Mouse (Mus musculus): ENCODE data around the gene Masp1. TPM values are rescaled to one million over a fixed set of nuclear protein-coding genes. Genes with fewer than 3 reads are reported as not detected.

The Masp1 gene
- total RNA-seq, 2 experiments from 2014 or later = 24.5 TPM

- DNase-seq = peak; percentile 55 to 78
- intact Hi-C loops (cut with DNase I) = no loop called here
Measured at GRCm38 (mm10) chr16:23515766-23516165, 4.8 kb downstream of the Masp1 start.

DNA sequence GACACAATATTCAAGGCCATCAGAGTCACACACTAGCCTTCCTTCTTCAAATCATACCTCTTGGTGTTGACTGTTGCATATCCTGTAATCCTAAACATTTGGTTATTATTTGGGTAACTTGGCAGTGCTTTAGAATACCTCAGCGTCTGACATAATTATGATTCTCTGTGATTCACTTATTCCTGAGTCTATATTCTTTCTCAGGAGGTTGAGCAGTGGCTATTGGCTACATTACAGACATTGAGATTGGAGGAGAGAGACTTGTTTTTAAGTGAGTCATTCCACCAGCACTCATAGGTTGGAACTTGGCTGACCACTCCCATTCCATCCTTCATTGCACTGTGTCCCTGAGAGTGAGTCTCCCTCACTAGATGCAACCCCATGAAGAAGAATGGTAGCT, 7.2 kb downstream of the Masp1 start:
- intact Hi-C loops (cut with DNase I) = no loop called here
- DNase-seq = no peak

GRCm38 (mm10) chr16:23511166-23511935, 9.3 kb downstream of the Masp1 start:
- DNase-seq = no peak
- intact Hi-C loops (cut with DNase I) = no loop called here

DNA sequence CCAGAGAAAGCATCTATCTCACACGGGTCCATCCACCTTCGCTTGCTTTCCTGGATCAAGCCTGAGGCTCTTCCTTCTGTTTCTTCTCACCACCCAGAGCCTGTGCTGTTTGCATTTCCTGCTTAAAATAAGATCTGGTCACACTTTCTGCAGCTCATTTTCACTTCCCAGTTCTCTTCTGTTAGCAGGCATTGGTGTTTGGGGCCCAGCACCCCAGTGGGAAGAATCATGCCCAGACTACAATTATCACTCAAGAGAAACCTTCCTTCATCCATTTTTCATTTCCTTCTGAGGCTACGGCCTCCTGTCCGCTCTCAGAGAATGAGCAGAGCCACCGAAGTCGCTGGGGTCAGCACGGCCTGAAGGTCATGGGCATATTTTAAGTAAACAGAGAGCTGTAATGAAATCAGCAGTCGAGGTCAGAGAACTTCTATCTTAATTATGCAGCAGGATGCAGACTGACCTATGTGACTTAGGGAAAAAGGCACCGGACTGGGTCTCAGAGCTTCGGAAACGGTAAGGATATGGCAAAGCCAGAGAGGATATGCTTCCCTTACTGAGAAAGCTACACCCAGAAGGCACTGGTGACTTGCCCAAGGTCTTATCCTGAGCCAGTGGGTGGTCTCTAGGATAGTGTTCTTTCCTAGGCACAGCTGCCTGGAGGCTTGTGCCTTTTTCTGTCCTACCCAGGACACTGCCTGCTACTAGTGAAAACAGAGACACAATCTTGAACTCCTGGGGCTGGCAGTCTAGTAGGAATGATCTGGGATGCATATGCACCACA, 14.5 kb downstream of the Masp1 start:
- intact Hi-C loops (cut with DNase I) = no loop called here

GRCm38 (mm10) chr16:23504320-23504744, 16.3 kb downstream of the Masp1 start:
- intact Hi-C loops (cut with DNase I) = no loop called here
- no peak for DNase-seq

More for the DNA sequence above, 14.5 kb downstream of the Masp1 start:
- DNase-seq = no peak

DNA sequence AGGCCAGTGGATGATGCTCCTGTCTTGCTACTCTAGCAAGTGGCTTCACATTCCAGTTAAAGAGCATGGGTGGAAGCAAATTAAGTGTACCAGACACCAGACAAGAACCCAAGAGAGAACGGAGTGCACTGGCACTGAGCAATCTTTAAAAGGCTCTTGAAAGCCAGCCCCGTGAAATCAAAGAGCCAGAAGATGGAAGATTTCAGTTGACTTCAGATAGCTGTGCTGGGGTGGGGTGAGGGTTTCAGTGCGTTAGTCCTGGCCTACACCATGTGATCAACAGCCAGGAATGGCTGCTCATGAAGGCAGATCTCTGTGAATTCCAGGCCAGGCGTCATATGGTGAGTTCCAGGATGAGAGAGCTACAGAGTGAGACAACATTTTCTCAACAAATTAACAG, 17.3 kb downstream of the Masp1 start:
- no peak for DNase-seq
- intact Hi-C loops (cut with DNase I) = no loop called here

GRCm38 (mm10) chr16:23502478-23502877, 18.1 kb downstream of the Masp1 start:
- intact Hi-C loops (cut with DNase I) = no loop called here
- DNase-seq = no peak

- DNase-seq = no peak
- intact Hi-C loops (cut with DNase I) = loop anchor here (1.0 kb wide), 1 partner anchor 16 kb away; no protein-coding TSS in a partner anchor
Measured at GRCm38 (mm10) chr16:23501288-23501687, 19.3 kb downstream of the Masp1 start.

GRCm38 (mm10) chr16:23500558-23500957, 20.1 kb downstream of the Masp1 start:
- intact Hi-C loops (cut with DNase I) = no loop called here
- DNase-seq = no peak

GRCm38 (mm10) chr16:23498691-23499131, 21.9 kb downstream of the Masp1 start:
- peak; percentile 72 to 79 for DNase-seq
- intact Hi-C loops (cut with DNase I) = no loop called here

DNA sequence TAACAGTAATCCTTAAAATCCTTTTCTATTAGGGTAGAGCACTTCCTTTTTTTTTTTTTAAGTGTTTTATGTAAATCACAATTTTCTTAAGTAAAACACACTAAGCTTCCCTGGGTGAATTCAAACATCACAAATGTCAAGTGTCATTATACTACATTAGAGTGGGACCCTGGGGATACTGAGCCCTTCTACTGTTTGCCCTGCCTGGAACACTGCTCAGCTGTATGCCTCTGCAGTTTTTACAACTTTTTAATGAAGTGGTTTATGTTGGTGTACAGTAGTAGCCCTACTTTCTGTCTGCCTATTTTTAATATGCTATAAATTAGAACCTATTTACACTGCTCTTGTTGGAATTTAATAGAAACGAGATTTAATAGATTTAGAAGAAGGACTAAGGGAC, 22.7 kb downstream of the Masp1 start:
- no peak for DNase-seq
- intact Hi-C loops (cut with DNase I) = no loop called here

DNA sequence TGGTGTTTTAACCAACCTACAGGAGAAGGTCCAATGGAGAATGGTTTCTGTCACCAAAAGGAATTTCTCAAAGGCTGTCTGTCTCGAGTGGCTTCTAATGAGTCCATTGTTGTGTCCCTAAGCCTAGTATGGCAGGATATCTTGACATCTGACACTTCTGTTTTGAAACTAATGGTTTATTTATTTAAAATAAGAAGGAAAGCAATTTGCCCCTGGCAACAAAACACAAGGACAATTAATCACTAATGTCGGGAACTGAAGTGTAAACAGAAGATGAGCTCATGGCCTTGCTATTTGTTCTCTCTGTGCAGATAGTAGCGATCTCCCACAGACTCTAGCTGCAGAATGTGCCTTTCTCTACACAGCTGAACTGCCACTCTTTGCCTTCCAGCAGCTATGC, 23.2 kb downstream of the Masp1 start:
- intact Hi-C loops (cut with DNase I) = no loop called here

GRCm38 (mm10) chr16:23496245-23496924, 24.2 kb downstream of the Masp1 start:
- DNase-seq = no peak
- intact Hi-C loops (cut with DNase I) = no loop called here

More for the DNA sequence above, 23.2 kb downstream of the Masp1 start:
- peak in 1 of 2 experiments; percentile 41 for DNase-seq

DNA sequence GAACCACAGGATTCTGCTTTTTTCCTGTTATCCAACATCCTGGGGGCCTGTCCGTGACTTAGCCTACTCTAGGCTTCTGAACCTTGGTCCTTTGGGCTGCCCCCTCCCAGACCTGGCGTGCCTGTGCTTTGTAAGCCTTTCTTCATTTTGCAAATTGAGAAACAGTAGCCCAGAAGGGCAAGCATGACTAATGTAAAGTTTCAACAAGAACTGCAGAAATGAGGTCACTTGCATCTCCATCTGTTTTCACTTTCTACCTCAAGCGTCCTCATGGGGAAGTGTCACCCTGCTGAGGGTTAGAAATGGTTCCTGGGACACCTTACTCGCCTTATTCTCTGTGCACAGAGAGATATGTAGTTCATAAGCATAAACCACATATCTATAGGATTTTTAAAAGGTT, 27.8 kb downstream of the Masp1 start:
- intact Hi-C loops (cut with DNase I) = no loop called here
- no peak for DNase-seq

DNA sequence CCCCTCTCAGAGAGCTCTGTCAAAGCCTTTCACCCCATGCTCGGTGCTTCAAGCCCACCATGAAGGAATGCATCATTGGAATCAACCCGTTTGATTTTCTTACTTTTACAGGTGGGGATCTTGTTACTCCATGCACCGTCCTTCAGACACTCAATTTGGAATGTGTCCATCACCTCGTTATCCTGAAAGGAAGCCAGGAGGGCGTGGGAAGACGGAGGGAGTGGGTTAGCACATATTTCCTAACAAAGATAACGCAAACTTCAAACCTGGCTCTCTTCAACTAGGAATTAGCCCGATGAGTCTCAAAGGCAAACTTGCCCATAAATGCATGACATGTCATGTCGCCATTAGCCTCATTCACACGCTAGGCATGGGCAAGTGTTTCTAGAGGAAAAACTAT, 37.3 kb downstream of the Masp1 start:
- intact Hi-C loops (cut with DNase I) = no loop called here
- DNase-seq = no peak

- no peak for DNase-seq
- intact Hi-C loops (cut with DNase I) = no loop called here
Measured at GRCm38 (mm10) chr16:23482846-23483245, 37.8 kb downstream of the Masp1 start.

GRCm38 (mm10) chr16:23482218-23482617, 38.4 kb downstream of the Masp1 start:
- DNase-seq = no peak
- intact Hi-C loops (cut with DNase I) = no loop called here

DNA sequence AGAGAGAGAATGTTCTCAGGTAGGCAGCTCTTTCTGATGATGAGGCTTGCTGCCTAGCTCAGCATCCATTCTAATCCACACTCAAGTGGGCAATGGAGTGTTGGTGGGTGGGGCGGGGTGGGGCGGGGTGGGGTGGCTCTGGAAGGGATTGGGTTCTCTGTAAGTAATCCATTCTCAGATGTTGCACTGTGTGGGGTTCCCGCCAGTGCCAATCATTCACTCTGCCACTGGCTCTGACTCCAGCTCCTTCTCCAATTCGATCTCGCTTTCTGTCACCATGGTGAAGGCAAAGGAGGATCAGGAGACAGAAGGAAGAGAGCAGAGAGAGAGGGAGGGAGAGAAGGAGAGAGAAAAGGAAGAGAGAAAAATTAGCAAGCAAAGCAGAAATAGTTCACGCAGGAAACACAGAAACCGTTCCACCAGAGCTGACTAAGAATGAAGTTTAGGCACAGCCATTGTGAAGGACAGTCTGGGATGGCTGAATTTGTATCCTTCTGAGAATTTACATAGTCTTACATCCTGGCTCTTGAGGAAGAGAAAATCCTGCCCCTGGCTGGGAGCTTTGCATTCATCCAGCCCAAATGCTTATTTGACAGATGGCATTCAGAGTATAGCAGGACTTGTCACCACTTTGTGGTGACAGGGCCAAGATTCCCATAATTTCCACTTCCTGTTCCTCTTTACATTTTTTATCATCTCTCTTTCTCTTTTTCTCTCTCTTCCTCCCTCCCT, 40.6 kb downstream of the Masp1 start:
- intact Hi-C loops (cut with DNase I) = no loop called here
- DNase-seq = no peak

GRCm38 (mm10) chr16:23476598-23476997, 44.0 kb downstream of the Masp1 start:
- intact Hi-C loops (cut with DNase I) = no loop called here
- DNase-seq = no peak

- DNase-seq = no peak
- intact Hi-C loops (cut with DNase I) = no loop called here
Measured at GRCm38 (mm10) chr16:23475651-23476050, 45.0 kb downstream of the Masp1 start.

DNA sequence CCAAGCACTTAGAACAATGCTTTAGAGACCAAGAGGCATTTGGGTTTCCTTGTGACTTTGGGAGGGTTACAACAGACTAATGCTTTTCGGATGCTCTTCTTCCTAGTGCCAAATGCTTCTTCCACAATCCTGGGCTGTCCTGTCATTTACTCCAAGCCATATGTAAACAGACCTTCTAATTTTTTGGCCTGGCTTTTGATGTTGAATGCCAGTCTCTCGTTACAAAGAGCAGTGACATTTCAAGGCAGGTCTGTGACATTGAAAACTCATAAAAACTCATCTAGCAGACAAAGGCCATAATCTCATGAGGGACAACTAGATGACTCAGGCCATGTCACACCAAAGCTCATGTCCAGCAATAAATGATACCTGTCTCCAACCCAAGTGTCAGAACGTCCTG, 48.6 kb downstream of the Masp1 start:
- DNase-seq = no peak
- intact Hi-C loops (cut with DNase I) = no loop called here

Data from heart, postnatal 10 days (tissue).